Mouse (Mus musculus) E14TG2a.4 (cell line): ENCODE results near the gene Myo1e.

Experiments used
- CTCF ChIP-seq: conservative IDR thresholded peaks from 2 replicates; pipeline ENCODE4 v1.5.1; 2014; ENCODE audit warnings: low read length
- NANOG ChIP-seq: IDR thresholded peaks from 2 replicates; pipeline ENCODE4 v1.6.1; 2014; ENCODE audit warnings: borderline replicate concordance, low read length, mixed read lengths

GRCm38 (mm10) chr9:70248826-70249225, 41.7 kb downstream of the Myo1e start:
- TF ChIP-seq CTCF (no peak), NANOG (no peak)
